Mouse (Mus musculus): ENCODE results near the gene 1700028J19Rik. TPM values are rescaled to one million over a fixed set of nuclear protein-coding genes. Genes with fewer than 3 reads are reported as not detected.

The 1700028J19Rik gene
- total and polyA plus RNA-seq, 3 experiments, result 0.62 to 1.2 TPM; not detected in 1

GRCm38 (mm10) chr7:44280959-44281358, 34.5 kb upstream of the 1700028J19Rik start:
- Histone ChIP-seq H3K27me3 (ENCODE audit: control insufficient read depth in 1 of 2, insufficient read depth in 2 of 2, low read length in 2 of 2) (no peaks in the 10 kb centered on the region), H3K79me2 (ENCODE audit: control insufficient read depth, insufficient read depth, low read length, poor library complexity) (no peaks in the 10 kb centered on the region), H3K9me3 (replicated peaks; ENCODE audit: insufficient read depth, low read length) (no peaks in the 10 kb centered on the region), H3K4me1 (ENCODE audit: control insufficient read depth in 1 of 2, insufficient read depth in 2 of 2, low read length in 2 of 2) (no peaks in the 10 kb centered on the region), H3K4me3 (ENCODE audit: control insufficient read depth in 1 of 2, insufficient read depth in 1 of 2, low read depth in 2 of 2, low read length in 2 of 2) (no peak overlapping the region), H3K36me3 (ENCODE audit: control insufficient read depth in 1 of 2, insufficient read depth in 2 of 2, low read length in 2 of 2) (no peaks in the 10 kb centered on the region), H3K27ac (ENCODE audit: control insufficient read depth, low read depth, low read length) (no peak overlapping the region), H3K9ac (ENCODE audit: control insufficient read depth, low read depth, low read length, poor library complexity, severe bottlenecking) (no peak overlapping the region)
- TF ChIP-seq MAZ (IDR thresholded peaks at IDR 0.05; ENCODE audit: low read depth, low read length) (no peak), ZNF384 (IDR thresholded peaks at IDR 0.05; ENCODE audit: low read depth, low read length) (no peak), NELFE (IDR thresholded peaks at IDR 0.05; ENCODE audit: low read depth, low read length) (no peak), USF1 (IDR thresholded peaks at IDR 0.05; ENCODE audit: low read depth, low read length) (peak; percentile 76), MYB (IDR thresholded peaks at IDR 0.05; ENCODE audit: low read depth, low read length) (no peak), TAL1 (IDR thresholded peaks at IDR 0.05; ENCODE audit: low read length) (no peak), JUND (IDR thresholded peaks at IDR 0.05; ENCODE audit: low read depth, low read length) (no peak), BHLHE40 (IDR thresholded peaks at IDR 0.05; ENCODE audit: borderline replicate concordance, low read depth, low read length) (no peak), TBP (IDR thresholded peaks at IDR 0.05; ENCODE audit: low read depth, low read length) (no peak), HCFC1 (IDR thresholded peaks at IDR 0.05; ENCODE audit: low read depth, low read length) (peak; percentile 75), GABPA (IDR thresholded peaks at IDR 0.05; ENCODE audit: low read depth, low read length) (no peak), SMC3 (IDR thresholded peaks at IDR 0.05; ENCODE audit: low read depth, low read length) (no peak)
- DNase-seq (ENCODE audit: low read depth, low spot score), result no peak

- no peak overlapping the region for H3K27ac ChIP-seq (ENCODE audit: control insufficient read depth, low read depth, low read length)
- H3K9me3 ChIP-seq (replicated peaks; ENCODE audit: insufficient read depth, low read length), result no peaks in the 10 kb centered on the region
- peak; percentile 49 for DNase-seq (ENCODE audit: low read depth, low spot score)
- H3K4me3 ChIP-seq (ENCODE audit: control insufficient read depth in 1 of 2, insufficient read depth in 1 of 2, low read depth in 2 of 2, low read length in 2 of 2), result no peak overlapping the region
- H3K36me3 ChIP-seq (ENCODE audit: control insufficient read depth in 1 of 2, insufficient read depth in 2 of 2, low read length in 2 of 2), result no peaks in the 10 kb centered on the region
- H3K4me1 ChIP-seq (ENCODE audit: control insufficient read depth in 1 of 2, insufficient read depth in 2 of 2, low read length in 2 of 2), result no peaks in the 10 kb centered on the region
- peak; percentile 46 for TF ChIP-seq RAD21 (IDR thresholded peaks at IDR 0.05; ENCODE audit: low read depth, low read length)
- TF ChIP-seq ZC3H11A (IDR thresholded peaks at IDR 0.05; ENCODE audit: low read depth, low read length), result peak; percentile 47
- TF ChIP-seq EP300 (IDR thresholded peaks at IDR 0.05; ENCODE audit: low read depth in 1 of 2, low read length in 2 of 2), result no peak
- no peak for TF ChIP-seq ETS1 (IDR thresholded peaks at IDR 0.05; ENCODE audit: low read depth, low read length)
- TF ChIP-seq MYB (IDR thresholded peaks at IDR 0.05; ENCODE audit: low read depth, low read length), result no peak
- TF ChIP-seq ZKSCAN1 (IDR thresholded peaks at IDR 0.05; ENCODE audit: low read depth, low read length), result no peak
- TF ChIP-seq POLR2A (IDR thresholded peaks at IDR 0.05; ENCODE audit: control insufficient read depth in 1 of 2, insufficient read depth in 1 of 2, low read depth in 1 of 2, low read length in 2 of 2, poor library complexity in 1 of 2), result no peak
- peak; percentile 42 to 61 (median 50) for TF ChIP-seq CTCF (IDR thresholded peaks at IDR 0.05 in 2 of 3, conservative IDR thresholded peaks at IDR 0.05 in 1 of 3; ENCODE audit: control insufficient read depth in 1 of 3, insufficient read depth in 1 of 3, low read depth in 2 of 3, low read length in 3 of 3, poor library complexity in 1 of 3, severe bottlenecking in 1 of 3)
- no peak for TF ChIP-seq ELF1 (IDR thresholded peaks at IDR 0.05; ENCODE audit: low read depth, low read length)
- TF ChIP-seq MAX (IDR thresholded peaks at IDR 0.05; ENCODE audit: low read length), result no peak
- TF ChIP-seq ZNF384 (IDR thresholded peaks at IDR 0.05; ENCODE audit: low read depth, low read length), result no peak
- TF ChIP-seq TBP (IDR thresholded peaks at IDR 0.05; ENCODE audit: low read depth, low read length), result no peak
- TF ChIP-seq SMC3 (IDR thresholded peaks at IDR 0.05; ENCODE audit: low read depth, low read length), result peak; percentile 66
- no peak for TF ChIP-seq KAT2A (conservative IDR thresholded peaks at IDR 0.05; ENCODE audit: low read depth, low read length)
- TF ChIP-seq ZMIZ1 (IDR thresholded peaks at IDR 0.05; ENCODE audit: low read depth, low read length), result no peak
- no peak for TF ChIP-seq MYC (IDR thresholded peaks at IDR 0.05; ENCODE audit: low read depth, low read length)
- no peak for TF ChIP-seq JUND (IDR thresholded peaks at IDR 0.05; ENCODE audit: low read depth, low read length)
- no peak for TF ChIP-seq NELFE (IDR thresholded peaks at IDR 0.05; ENCODE audit: low read depth, low read length)
- no peak for TF ChIP-seq MEF2A (IDR thresholded peaks at IDR 0.05; ENCODE audit: extremely low read depth, insufficient replicate concordance, low read depth, low read length, poor library complexity, severe bottlenecking)
- TF ChIP-seq BHLHE40 (IDR thresholded peaks at IDR 0.05; ENCODE audit: borderline replicate concordance, low read depth, low read length), result no peak
- no peaks in the 10 kb centered on the region for H3K79me2 ChIP-seq (ENCODE audit: control insufficient read depth, insufficient read depth, low read length, poor library complexity)
- no peak overlapping the region for H3K9ac ChIP-seq (ENCODE audit: control insufficient read depth, low read depth, low read length, poor library complexity, severe bottlenecking)
- H3K27me3 ChIP-seq (ENCODE audit: control insufficient read depth in 1 of 2, insufficient read depth in 2 of 2, low read length in 2 of 2), result no peaks in the 10 kb centered on the region
Observed at GRCm38 (mm10) chr7:44277250-44277622, 30.7 kb upstream of the 1700028J19Rik start.

Measured in MEL (cell line).